Mouse (Mus musculus) forelimb bud, embryonic 11.5 days (tissue): Measurements from ENCODE around the gene Atp8b5.

Experiments
- DNase-seq: peaks from one replicate; pipeline ENCODE4 v3.0.0-alpha.2; 2012; ENCODE audit warnings: low read depth, low spot score

Atp8b5 gene

DNA sequence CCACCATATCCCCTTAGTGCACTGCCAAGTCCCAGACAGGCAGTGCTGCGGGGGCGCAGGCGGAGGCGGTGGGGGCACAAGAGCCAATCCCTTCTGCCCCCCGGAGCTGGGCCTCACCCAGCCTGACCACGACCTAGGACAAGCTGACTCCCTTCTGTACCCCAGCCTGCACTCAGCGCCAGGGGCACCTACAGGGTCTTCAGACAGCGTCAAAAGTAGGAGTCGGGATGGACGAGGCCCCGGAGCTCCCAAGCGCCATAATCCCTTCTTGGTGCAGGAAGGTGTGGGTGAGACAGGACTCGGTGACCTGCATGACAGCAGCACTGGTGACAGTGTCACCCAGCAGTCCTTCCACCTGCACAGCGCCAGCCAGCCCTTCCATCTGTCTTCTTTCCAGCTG lies 147.8 kb downstream of the Atp8b5 start:
- no peak for DNase-seq

DNA sequence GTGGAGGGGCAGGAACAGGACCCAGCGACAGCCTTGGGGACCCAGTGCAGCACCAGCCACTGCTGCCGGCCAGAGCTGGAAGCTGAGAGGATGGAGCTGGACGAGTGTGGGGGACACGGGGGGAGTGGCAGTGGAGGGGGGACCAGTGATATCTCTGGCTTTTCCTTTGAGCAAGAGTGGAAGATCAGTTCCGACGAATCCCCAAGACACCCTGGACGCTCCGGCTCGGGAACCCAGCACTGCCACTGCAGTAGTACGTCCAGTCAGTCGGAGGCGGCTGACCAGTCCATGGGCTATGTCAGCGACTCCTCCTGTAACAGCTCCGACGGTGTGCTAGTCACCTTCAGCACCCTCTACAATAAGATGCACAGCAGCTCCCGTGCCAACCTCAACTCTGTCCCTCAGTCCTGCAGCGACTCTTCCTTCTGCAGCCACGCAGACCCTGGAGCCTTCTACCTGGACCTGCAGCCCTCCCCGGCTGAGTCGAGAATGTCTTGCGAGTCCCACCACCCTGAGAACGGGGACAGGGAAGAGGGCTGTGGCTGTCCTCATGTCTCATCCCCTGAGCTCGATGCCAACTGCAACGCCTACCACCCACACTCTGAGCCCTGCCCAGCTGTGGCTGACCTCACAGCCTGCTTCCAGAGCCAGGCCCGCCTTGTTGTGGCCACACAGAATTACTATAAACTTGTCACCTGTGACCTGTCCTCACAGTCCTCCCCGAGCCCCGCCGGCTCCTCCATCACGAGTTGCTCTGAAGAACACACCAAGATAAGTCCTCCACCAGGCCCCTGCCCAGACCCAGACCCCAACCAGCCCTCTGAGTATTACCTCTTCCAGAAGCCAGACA lies 148.5 kb downstream of the Atp8b5 start:
- DNase-seq = no peak

GRCm38 (mm10) chr4:43416071-43416490 lies 149.1 kb downstream of the Atp8b5 start:
- no peak for DNase-seq

GRCm38 (mm10) chr4:43417269-43418062 lies 150.5 kb downstream of the Atp8b5 start:
- no peak for DNase-seq

DNA sequence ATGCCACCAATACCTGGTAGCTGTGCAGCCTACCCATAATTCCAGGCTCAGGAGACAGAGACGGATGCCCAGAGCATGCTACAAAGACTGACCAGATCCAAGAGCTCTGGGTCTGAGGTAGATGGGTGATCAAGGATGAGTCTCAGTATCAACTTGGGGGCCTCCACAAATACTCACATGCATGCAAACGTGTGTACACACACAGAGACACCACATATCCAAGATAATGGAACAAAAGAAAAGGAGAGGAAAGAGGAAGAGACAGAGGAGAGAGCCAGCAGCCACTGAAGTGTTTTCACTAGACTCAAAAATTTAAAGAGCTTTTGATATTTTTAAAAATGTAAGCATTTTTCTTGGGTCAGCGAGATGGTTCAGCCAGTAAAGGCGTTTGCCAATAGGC lies 151.5 kb downstream of the Atp8b5 start:
- no peak for DNase-seq

- DNase-seq = no peak
These were observed 152.2 kb downstream of the Atp8b5 start for GRCm38 (mm10) chr4:43418973-43419656.

DNA sequence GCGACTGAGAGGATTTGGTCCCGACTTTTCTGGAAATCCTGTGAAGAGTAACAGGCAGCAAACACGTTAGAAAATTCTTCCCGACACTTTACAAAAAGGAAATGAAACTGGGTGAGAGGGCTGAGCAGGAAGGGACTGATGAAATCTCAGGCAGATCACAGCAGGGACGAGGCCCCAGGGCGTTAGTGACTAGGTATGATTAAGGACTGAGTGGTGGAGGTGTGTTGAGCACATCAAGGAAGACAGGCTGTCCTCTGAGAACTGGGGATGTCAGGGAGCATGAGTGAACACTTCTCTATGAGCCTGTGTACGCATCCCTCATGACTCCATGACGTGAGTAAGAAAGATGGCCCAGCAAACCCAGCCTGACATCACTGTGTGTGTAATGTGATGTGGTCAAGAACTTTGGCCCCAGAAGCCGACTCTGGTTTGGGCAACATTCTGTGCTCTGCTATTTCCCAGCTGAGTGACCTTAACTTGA lies 152.9 kb downstream of the Atp8b5 start:
- DNase-seq = no peak

DNA sequence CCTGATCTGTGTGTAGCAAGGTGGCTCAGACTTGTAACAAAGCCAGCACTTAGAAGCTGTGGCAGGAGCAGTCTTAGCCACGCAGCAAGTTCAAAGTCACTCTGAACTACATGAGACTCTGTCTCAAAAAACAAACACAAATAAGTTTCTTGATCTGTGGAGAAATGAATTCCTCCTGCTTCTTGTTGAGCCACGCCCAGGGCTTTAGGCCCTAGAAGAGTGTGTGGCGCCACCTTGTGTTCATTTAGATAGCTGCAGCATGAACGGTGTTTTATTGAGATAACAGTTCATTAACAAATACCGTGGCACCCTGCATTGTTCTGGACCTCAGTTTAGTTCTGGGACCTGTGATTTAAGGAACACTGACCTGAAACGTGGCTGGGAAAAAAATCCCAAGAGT lies 153.3 kb downstream of the Atp8b5 start:
- DNase-seq = peak; percentile 82

DNA sequence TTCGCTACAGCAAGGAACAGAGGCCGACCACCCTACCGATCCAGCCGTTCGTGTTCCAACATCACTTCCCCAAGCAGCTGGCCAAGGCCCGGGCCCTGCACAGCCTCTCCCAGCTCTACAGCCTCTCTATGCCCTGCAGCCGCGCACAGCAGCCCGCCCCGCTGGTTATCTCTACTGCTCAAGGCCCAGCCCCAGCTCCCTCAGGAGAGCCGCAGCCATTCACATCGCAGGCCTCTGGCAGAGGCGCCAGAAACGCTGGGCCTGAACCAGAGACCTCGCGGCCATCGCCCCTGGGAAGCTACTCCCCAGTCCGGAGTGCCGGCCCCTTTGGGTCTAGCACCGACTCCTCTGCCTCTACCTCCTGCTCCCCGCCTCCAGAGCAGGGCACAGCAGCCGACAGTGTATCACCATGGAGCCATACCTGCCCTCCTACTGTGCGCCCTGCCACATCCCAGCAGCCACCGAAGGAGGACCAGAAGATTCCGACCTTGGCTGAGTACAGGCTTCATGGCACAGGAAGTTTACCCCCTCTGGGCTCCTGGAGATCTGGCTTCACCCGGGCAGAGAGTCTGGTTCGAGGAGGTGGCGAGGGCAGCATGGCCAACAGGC lies 154.8 kb downstream of the Atp8b5 start:
- DNase-seq = no peak
